Mouse (Mus musculus) splenic B cell, adult 2 months (primary cell): ENCODE data around the gene Islr.

Experiments
- DNase-seq: peaks from one replicate; pipeline ENCODE4 v3.0.0-alpha.2; 2011; ENCODE audit warnings: low read depth, low spot score
- H3K27me3 ChIP-seq: 2 replicates; pipeline ENCODE4 v1.6.1; 2012; ENCODE audit warnings: mild to moderate bottlenecking, low read length, moderate library complexity, mixed read lengths; ENCODE audit not compliant: control insufficient read depth, poor library complexity, insufficient read depth, severe bottlenecking
- H3K36me3 ChIP-seq: 2 replicates; pipeline ENCODE4 v1.6.1; 2012; ENCODE audit warnings: mild to moderate bottlenecking, low read length, moderate library complexity, mixed read lengths; ENCODE audit not compliant: control insufficient read depth, poor library complexity, insufficient read depth, severe bottlenecking

Gene Islr

DNA sequence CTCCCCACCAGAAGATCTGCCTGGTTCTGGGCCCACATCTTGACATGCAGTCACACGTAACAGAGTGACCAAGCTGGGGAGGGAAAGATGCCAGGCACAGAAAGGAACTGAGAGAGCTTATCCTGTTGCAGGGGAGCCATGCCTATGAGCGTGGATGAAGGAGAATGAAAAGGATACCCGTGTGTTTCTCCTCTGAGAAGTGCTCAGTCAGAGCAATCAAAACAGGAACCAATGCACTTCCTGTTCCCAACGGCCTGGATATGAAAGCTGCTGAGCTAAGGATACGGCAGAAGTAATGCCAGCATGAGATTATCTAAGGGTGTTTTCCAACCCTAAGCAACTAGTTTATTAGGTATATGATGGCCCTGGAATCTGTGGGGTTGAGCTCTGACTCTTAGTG is 28.3 kb upstream of the Islr start:
- Histone ChIP-seq H3K36me3 (peaks cover 23% of the 10 kb centered on the region), H3K27me3 (no peaks in the 10 kb centered on the region)
- DNase-seq: peak; percentile 43

DNA sequence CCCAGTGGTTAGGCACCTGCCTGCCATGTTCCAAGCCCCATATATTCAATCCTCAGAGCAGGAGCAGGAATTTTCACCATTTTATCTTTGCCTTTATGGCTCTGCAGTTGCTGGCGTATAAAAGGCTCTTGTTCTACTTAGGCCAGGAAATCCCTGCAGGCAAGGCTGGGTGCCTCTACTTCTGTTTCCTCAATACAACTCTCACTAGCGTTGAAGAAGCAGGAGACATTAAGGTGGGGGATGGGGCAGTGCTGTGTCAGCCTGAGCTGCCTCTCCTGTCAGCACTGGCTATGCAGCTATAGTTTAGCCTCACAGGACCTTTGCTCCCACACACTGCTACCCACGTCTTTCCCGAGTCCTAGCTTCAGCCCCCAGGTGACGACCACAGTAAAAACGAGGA is 27.6 kb upstream of the Islr start:
- no peaks in the 10 kb centered on the region for H3K27me3 ChIP-seq
- peak; percentile 66 for DNase-seq

DNA sequence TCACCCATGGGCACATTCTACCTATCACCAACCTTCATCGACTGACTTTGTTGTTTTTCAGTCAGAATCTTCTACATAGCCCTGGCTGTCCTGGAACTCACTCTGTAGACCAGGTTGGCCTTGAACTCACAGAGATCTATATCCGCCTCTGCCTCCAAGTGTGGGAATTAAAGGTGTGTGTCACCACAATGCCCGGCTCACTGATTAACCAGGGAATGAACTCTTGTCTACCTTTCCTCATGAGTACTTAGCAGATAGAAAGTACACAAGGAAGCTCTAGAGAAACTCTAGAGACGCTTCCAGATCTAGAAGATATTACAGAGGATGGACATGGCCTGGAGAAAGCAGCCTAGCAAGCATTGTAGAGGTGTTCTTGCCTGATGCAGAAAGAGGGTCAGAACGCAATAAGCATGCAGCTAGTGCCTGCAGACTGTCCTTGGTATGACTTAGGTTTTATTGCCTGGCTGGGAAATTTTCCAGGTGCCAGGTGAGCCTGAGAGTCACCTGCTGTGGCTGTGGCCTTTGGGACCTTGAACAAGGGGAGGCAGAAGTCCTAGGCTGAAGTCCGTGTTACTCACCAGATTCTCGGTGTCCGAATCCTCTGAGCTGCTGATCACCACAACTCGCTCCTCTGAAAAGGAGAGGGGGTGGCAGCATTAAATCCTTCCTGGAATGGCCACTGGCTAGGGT is 24.8 kb upstream of the Islr start:
- DNase-seq: no peak
- no peaks in the 10 kb centered on the region for H3K27me3 ChIP-seq
- peaks cover 30% of the 10 kb centered on the region for H3K36me3 ChIP-seq

More for the DNA sequence above, 27.6 kb upstream of the Islr start:
- H3K36me3 ChIP-seq: peaks cover 23% of the 10 kb centered on the region

DNA sequence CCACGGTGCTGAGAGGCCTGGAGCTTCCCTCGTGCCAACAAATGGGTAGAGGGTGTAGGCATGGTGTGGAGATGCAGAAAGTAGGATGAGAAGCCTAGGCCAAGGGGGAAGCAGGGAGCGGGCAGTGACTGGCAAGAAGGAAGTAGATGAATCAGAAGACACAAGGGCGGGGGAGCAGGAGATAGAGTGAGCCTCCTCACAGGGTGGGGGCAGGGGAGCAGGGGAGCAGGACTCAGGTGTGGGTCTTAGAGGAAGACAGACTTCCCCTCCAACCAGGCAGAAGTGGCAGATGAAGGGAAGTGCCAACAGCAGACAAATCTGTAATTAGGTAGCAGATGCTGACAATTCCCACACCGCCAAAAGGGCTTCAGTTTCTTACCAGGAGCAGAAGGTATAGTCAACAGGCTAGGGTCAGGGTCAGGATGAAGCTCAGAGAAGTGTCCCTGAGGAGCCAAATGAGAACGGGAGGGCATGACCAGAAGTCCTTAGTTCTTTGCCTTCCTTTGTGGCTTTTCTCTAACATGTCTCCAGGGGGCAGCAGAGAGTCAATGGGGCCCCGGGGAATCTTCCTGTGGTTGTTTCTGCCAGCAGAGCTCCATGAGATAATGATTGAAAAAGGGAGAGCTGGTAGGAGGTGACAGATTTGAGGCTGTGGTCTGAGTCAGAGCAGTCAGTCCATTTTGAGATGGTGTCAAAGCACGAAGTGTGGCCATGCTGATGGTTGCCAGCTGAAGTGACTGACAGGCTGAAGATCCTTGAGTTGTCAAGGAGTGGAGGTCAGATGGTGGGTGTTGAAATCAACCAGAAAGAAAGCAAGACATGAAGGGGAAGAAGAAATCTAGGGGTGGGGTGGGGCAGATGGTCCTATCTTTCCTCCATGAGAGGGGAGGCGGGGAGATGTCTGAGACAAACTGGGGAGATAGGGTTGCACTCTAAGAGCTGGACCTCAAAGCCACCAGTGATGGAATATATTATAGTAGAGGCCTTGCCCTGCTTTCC is 22.1 kb upstream of the Islr start:
- peaks cover 30% of the 10 kb centered on the region for H3K36me3 ChIP-seq
- DNase-seq: peak; percentile 80
- H3K27me3 ChIP-seq: no peaks in the 10 kb centered on the region

- DNase-seq: no peak
- Histone ChIP-seq H3K36me3 (peaks cover 23% of the 10 kb centered on the region), H3K27me3 (no peaks in the 10 kb centered on the region)
Measured at GRCm38 (mm10) chr9:58224356-58224755, 20.2 kb upstream of the Islr start.

GRCm38 (mm10) chr9:58220218-58220903 is 16.3 kb upstream of the Islr start:
- DNase-seq: peak; percentile 68
- Histone ChIP-seq H3K27me3 (no peaks in the 10 kb centered on the region), H3K36me3 (peaks cover 22% of the 10 kb centered on the region)

DNA sequence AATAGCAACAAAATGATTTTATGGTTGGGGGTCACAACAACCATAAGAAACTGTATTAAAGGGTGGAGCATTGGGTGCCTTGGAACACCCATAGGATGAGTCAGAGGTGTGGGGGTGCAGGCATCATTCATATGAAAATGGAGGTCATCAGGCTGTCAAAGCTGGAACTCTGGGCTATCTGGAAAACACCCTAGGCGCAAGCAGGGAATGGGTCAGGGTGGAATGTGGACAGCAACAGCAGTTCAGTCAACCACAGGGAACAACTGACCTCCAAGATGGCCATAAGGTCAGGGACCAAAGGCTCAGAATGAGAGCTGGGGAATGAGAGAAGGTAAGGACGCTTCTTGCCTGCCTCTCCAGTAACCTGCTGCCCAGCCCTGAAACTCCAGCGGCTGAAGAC is 14.4 kb upstream of the Islr start:
- no peak for DNase-seq
- Histone ChIP-seq H3K27me3 (no peaks in the 10 kb centered on the region), H3K36me3 (peaks cover 18% of the 10 kb centered on the region)

- DNase-seq: peak; percentile 54
- H3K36me3 ChIP-seq: peaks cover 14% of the 10 kb centered on the region
- no peaks in the 10 kb centered on the region; the same call in 1 of the 2 replicates for H3K27me3 ChIP-seq
Measured at GRCm38 (mm10) chr9:58216402-58216801, 12.3 kb upstream of the Islr start.

- peaks cover 11% of the 10 kb centered on the region for H3K36me3 ChIP-seq
- no peak for DNase-seq
- H3K27me3 ChIP-seq: no peaks in the 10 kb centered on the region; the same call in 1 of the 2 replicates
Measured at GRCm38 (mm10) chr9:58214519-58215180, 10.5 kb upstream of the Islr start.

DNA sequence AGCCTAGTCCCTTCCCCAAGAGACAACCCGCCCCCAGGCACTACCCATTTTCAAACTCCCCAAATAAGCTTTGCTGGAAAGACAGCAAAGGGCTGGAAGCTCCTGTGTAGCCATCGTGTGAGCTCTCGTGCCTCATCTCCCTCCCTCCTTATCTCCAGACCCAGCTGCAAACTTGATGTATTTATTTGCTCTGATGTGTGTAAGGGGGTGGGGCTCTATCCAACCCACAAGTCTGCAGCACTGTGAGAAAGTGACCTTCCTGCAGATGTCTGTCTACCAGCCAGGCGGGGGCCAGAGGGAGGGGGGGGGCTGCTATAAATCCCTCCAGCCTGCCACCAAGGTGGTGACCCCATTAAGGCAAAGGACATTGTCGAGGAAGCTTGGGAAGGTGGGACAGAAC is 9.8 kb upstream of the Islr start:
- DNase-seq: no peak
- H3K27me3 ChIP-seq: no peaks in the 10 kb centered on the region; the same call in 1 of the 2 replicates
- H3K36me3 ChIP-seq: peaks cover 6% of the 10 kb centered on the region

GRCm38 (mm10) chr9:58213377-58213776 is 9.3 kb upstream of the Islr start:
- no peak for DNase-seq
- Histone ChIP-seq H3K36me3 (peaks cover 4% of the 10 kb centered on the region; the same call in 1 of the 2 replicates), H3K27me3 (no peaks in the 10 kb centered on the region; the same call in 1 of the 2 replicates)

GRCm38 (mm10) chr9:58210304-58210627 is 6.2 kb upstream of the Islr start:
- DNase-seq: no peak
- Histone ChIP-seq H3K27me3 (no peaks in the 10 kb centered on the region; the same call in 1 of the 2 replicates), H3K36me3 (no peaks in the 10 kb centered on the region)

- no peaks in the 10 kb centered on the region; the same call in 1 of the 2 replicates for H3K27me3 ChIP-seq
Measured at GRCm38 (mm10) chr9:58209462-58210303, 5.6 kb upstream of the Islr start.

More at GRCm38 (mm10) chr9:58209462-58210303, 5.6 kb upstream of the Islr start:
- DNase-seq: no peak
- H3K36me3 ChIP-seq: no peaks in the 10 kb centered on the region
